Mouse (Mus musculus) olfactory bulb, adult 2 months (tissue): Measurements from ENCODE around the gene Hnf1a.

Source experiments
- CTCF ChIP-seq: fragments of 200-500 bp; IDR thresholded peaks from 2 replicates; pipeline ENCODE4 v1.5.1; 2012; ENCODE audit warnings: low read depth, mild to moderate bottlenecking, low read length, moderate library complexity; ENCODE audit not compliant: insufficient read depth
- POLR2A ChIP-seq: fragments of 200-500 bp; IDR thresholded peaks from 2 replicates; pipeline ENCODE4 v1.6.1; 2012; ENCODE audit warnings: mild to moderate bottlenecking, low read depth, low read length, moderate library complexity; ENCODE audit not compliant: insufficient read depth

GRCm38 (mm10) chr5:115009143-115009542, 38.2 kb upstream of the Hnf1a start:
- TF ChIP-seq POLR2A (no peak), CTCF (no peak)
